Mouse (Mus musculus): Measurements from ENCODE around the gene Rab39b.
A peak's percentile ranks its signal among the peaks of the same experiment; 100 is the strongest.

Gene Rab39b

GRCm38 (mm10) chrX:75577582-75578324 is at the start of gene Rab39b:
Rab39b (minus strand) TSS chrX:75578231.
- peak; percentile 6 for DNase-seq (ENCODE audit: low spot score)

- DNase-seq (ENCODE audit: low spot score) = no peak
These were observed 508 bp upstream of the Rab39b start for GRCm38 (mm10) chrX:75578539-75578938.
